Mouse (Mus musculus) lung, embryonic 14.5 days (tissue): ENCODE data around the gene Smarca2. TPM values are rescaled to one million over a fixed set of nuclear protein-coding genes. Genes with fewer than 3 reads are reported as not detected.
A peak's percentile ranks its signal among the peaks of the same experiment; 100 is the strongest.

Source experiments
- ATAC-seq: fragments of 200-750 bp; cut with Nextera tagmentation; 2 replicates; pipeline ENCODE4 v1.8.0; 2017; ENCODE audit warnings: mild to moderate bottlenecking, moderate TSS enrichment, moderate library complexity; ENCODE audit not compliant: insufficient read depth
- DNase-seq: peaks from one replicate; pipeline ENCODE4 v3.0.0-alpha.2; 2015
- H3K27ac ChIP-seq: fragments of 300-500 bp; sonication (generic); 2 replicates; pipeline ENCODE4 v1.5.1; 2014; ENCODE audit warnings: low read depth, mild to moderate bottlenecking, moderate library complexity
- H3K27me3 ChIP-seq: fragments of 300-500 bp; sonication (generic); 2 replicates; pipeline ENCODE4 v1.6.1; 2014; ENCODE audit warnings: low read length, control low read depth; ENCODE audit not compliant: insufficient read depth
- H3K36me3 ChIP-seq: fragments of 300-500 bp; sonication (generic); 2 replicates; pipeline ENCODE4 v1.6.1; 2014; ENCODE audit warnings: control low read depth; ENCODE audit not compliant: insufficient read depth
- H3K4me1 ChIP-seq: fragments of 300-500 bp; sonication (generic); 2 replicates; pipeline ENCODE4 v1.6.1; 2014; ENCODE audit warnings: antibody characterized with exemption, control low read depth; ENCODE audit not compliant: insufficient read depth
- H3K4me2 ChIP-seq: fragments of 300-500 bp; sonication (generic); 2 replicates; pipeline ENCODE4 v1.6.1; 2014; ENCODE audit warnings: mild to moderate bottlenecking
- H3K4me3 ChIP-seq: fragments of 300-500 bp; sonication (generic); 2 replicates; pipeline ENCODE4 v1.5.1; 2014; ENCODE audit warnings: low read depth, low read length
- H3K9ac ChIP-seq: fragments of 300-500 bp; sonication (generic); 2 replicates; pipeline ENCODE4 v1.6.1; 2014
- H3K9me3 ChIP-seq: fragments of 300-500 bp; sonication (generic); 2 replicates; pipeline ENCODE4 v1.6.1; 2016; ENCODE audit warnings: low read depth, low read length, control low read depth
- CTCF ChIP-seq: IDR thresholded peaks from 2 replicates; pipeline ENCODE4 v1.5.1; 2016; ENCODE audit warnings: antibody characterized with exemption, low read depth
- WGBS: fragments of 180-500 bp; shearing (Covaris S2); extraction: QIAGEN DNeasy Blood & Tissue Kit; methylation state at CpG from one replicate; pipeline ENCODE4 v1.1.7; 2014; 5-methylcytosine and 5-hydroxymethylcytosine counted together
- polyA plus RNA-seq: library from polyadenylated mRNA; unstranded; fragments of >200 nt; fragmentation: Nextera tagmentation; extraction: Ambion mirVana; gene quantifications from 2 replicates; pipeline ENCODE4 v1.2.1, GENCODE M21; 2014

The Smarca2 gene
- polyA plus RNA-seq, 1 experiment from 2014 or later: 45.6 TPM

- H3K9ac ChIP-seq: no peak overlapping the region
- no peaks in the 10 kb centered on the region for H3K9me3 ChIP-seq
- TF ChIP-seq CTCF: no peak
- peaks cover 15% of the 10 kb centered on the region; the same call in 1 of the 2 replicates for H3K4me1 ChIP-seq
- no peak overlapping the region for H3K4me3 ChIP-seq
- peak overlapping the region; percentile 55 for H3K27ac ChIP-seq
- peak overlapping the region; percentile 1; the same call in 1 of the 2 replicates for H3K4me2 ChIP-seq
- H3K27me3 ChIP-seq: no peaks in the 10 kb centered on the region
- 52% methylated on average over 15 of the region's 15 CpGs for WGBS
- H3K36me3 ChIP-seq: no peaks in the 10 kb centered on the region
- DNase-seq (peak; percentile 76), ATAC-seq (no peak)
Measured at GRCm38 (mm10) chr19:26752611-26753163, 147.8 kb downstream of the Smarca2 start.

GRCm38 (mm10) chr19:26753266-26753872, 148.5 kb downstream of the Smarca2 start:
- Histone ChIP-seq H3K9ac (no peak overlapping the region), H3K4me1 (peaks cover 15% of the 10 kb centered on the region; the same call in 1 of the 2 replicates), H3K4me2 (peak overlapping the region; percentile 1; the same call in 1 of the 2 replicates), H3K4me3 (no peak overlapping the region), H3K27ac (peak overlapping the region; percentile 64), H3K36me3 (no peaks in the 10 kb centered on the region), H3K9me3 (no peaks in the 10 kb centered on the region), H3K27me3 (no peaks in the 10 kb centered on the region)
- ATAC-seq: no peak
- DNase-seq: no peak
- WGBS: 48% methylated on average over 7 of the region's 7 CpGs
- no peak for TF ChIP-seq CTCF

- Histone ChIP-seq H3K27me3 (no peaks in the 10 kb centered on the region), H3K36me3 (no peaks in the 10 kb centered on the region), H3K27ac (peak overlapping the region; percentile 64), H3K4me1 (peaks cover 15% of the 10 kb centered on the region; the same call in 1 of the 2 replicates), H3K9me3 (no peaks in the 10 kb centered on the region), H3K9ac (no peak overlapping the region), H3K4me2 (peak overlapping the region; percentile 35; the same call in 1 of the 2 replicates), H3K4me3 (no peak overlapping the region)
- 60% methylated on average over 10 of the region's 10 CpGs for WGBS
- DNase-seq (peak; percentile 53), ATAC-seq (peak; percentile 64)
- no peak for TF ChIP-seq CTCF
Measured at GRCm38 (mm10) chr19:26754016-26754794, 149.4 kb downstream of the Smarca2 start.

GRCm38 (mm10) chr19:26755991-26756390, 151.1 kb downstream of the Smarca2 start:
- H3K4me3 ChIP-seq: no peak overlapping the region
- TF ChIP-seq CTCF: no peak
- 0 out of 2 replicates have a peak, but pooled peaks cover 6% of the 10 kb centered on the region for H3K36me3 ChIP-seq
- WGBS: 58% methylated on average over 6 of the region's 6 CpGs
- no peaks in the 10 kb centered on the region for H3K9me3 ChIP-seq
- DNase-seq (no peak), ATAC-seq (no peak)
- peaks cover 15% of the 10 kb centered on the region; the same call in 1 of the 2 replicates for H3K4me1 ChIP-seq
- H3K9ac ChIP-seq: no peak overlapping the region
- H3K4me2 ChIP-seq: no peak overlapping the region
- H3K27me3 ChIP-seq: no peaks in the 10 kb centered on the region
- H3K27ac ChIP-seq: no peak overlapping the region

- Histone ChIP-seq H3K36me3 (0 out of 2 replicates have a peak, but pooled peaks cover 6% of the 10 kb centered on the region), H3K4me1 (peaks cover 15% of the 10 kb centered on the region; the same call in 1 of the 2 replicates), H3K4me3 (no peak overlapping the region), H3K27ac (no peak overlapping the region), H3K9ac (no peak overlapping the region), H3K9me3 (no peaks in the 10 kb centered on the region), H3K27me3 (no peaks in the 10 kb centered on the region), H3K4me2 (no peak overlapping the region)
- DNase-seq: no peak
- 44% methylated on average over 8 of the region's 8 CpGs for WGBS
- ATAC-seq: no peak
- TF ChIP-seq CTCF: no peak
Measured at GRCm38 (mm10) chr19:26756399-26756798, 151.5 kb downstream of the Smarca2 start.

GRCm38 (mm10) chr19:26758156-26758555, 153.3 kb downstream of the Smarca2 start:
- Histone ChIP-seq H3K4me2 (no peak overlapping the region), H3K36me3 (0 out of 2 replicates have a peak, but pooled peaks cover 6% of the 10 kb centered on the region), H3K4me3 (no peak overlapping the region), H3K9ac (no peak overlapping the region), H3K27ac (no peak overlapping the region), H3K27me3 (no peaks in the 10 kb centered on the region), H3K9me3 (no peaks in the 10 kb centered on the region), H3K4me1 (peaks cover 14% of the 10 kb centered on the region; the same call in 1 of the 2 replicates)
- WGBS: 66% methylated on average over 8 of the region's 8 CpGs
- ATAC-seq: no peak
- peak; percentile 23 for DNase-seq
- no peak for TF ChIP-seq CTCF

- TF ChIP-seq CTCF: no peak
- WGBS: 48% methylated on average over 7 of the region's 7 CpGs
- peak; percentile 29 for DNase-seq
- H3K27me3 ChIP-seq: no peaks in the 10 kb centered on the region
- H3K4me2 ChIP-seq: no peak overlapping the region
- no peak for ATAC-seq
- no peak overlapping the region for H3K4me3 ChIP-seq
- H3K27ac ChIP-seq: no peak overlapping the region
- peaks cover 10% of the 10 kb centered on the region; the same call in 1 of the 2 replicates for H3K4me1 ChIP-seq
- H3K9me3 ChIP-seq: no peaks in the 10 kb centered on the region
- H3K36me3 ChIP-seq: 0 out of 2 replicates have a peak, but pooled peaks cover 6% of the 10 kb centered on the region
- H3K9ac ChIP-seq: no peak overlapping the region
Measured at GRCm38 (mm10) chr19:26758620-26759019, 153.8 kb downstream of the Smarca2 start.
